Mouse (Mus musculus) embryonic facial prominence, embryonic 14.5 days (tissue): ENCODE measurements around the gene Gucy2d. TPM values are rescaled to one million over a fixed set of nuclear protein-coding genes. Genes with fewer than 3 reads are reported as not detected.

Source experiments
- ATAC-seq: fragments of 200-750 bp; cut with Nextera tagmentation; 2 replicates; pipeline ENCODE4 v1.8.0; 2017; ENCODE audit warnings: low read depth, moderate number of reproducible peaks, moderate TSS enrichment
- DNase-seq: peaks from one replicate; pipeline ENCODE4 v3.0.0-alpha.2; 2015; ENCODE audit warnings: low spot score
- H3K27ac ChIP-seq: fragments of 300-500 bp; sonication (generic); replicated peaks from 2 replicates; pipeline ENCODE4 v1.5.1; 2014; ENCODE audit warnings: low read depth, mild to moderate bottlenecking, low read length, moderate library complexity
- H3K27me3 ChIP-seq: fragments of 300-500 bp; sonication (generic); replicated peaks from 2 replicates; pipeline ENCODE4 v1.6.1; 2014; ENCODE audit warnings: low read length; ENCODE audit not compliant: control insufficient read depth, insufficient read depth
- H3K36me3 ChIP-seq: fragments of 300-500 bp; sonication (generic); 2 replicates; pipeline ENCODE4 v1.6.1; 2014; ENCODE audit warnings: low read length, mixed read lengths; ENCODE audit not compliant: control insufficient read depth, insufficient read depth
- H3K4me1 ChIP-seq: fragments of 300-500 bp; sonication (generic); 2 replicates; pipeline ENCODE4 v1.6.1; 2014; ENCODE audit warnings: antibody characterized with exemption, low read length; ENCODE audit not compliant: control insufficient read depth, insufficient read depth
- H3K4me2 ChIP-seq: fragments of 300-500 bp; sonication (generic); 2 replicates; pipeline ENCODE4 v1.6.1; 2014; ENCODE audit warnings: low read depth, mild to moderate bottlenecking, low read length, moderate library complexity, mixed read lengths
- H3K4me3 ChIP-seq: fragments of 300-500 bp; sonication (generic); 2 replicates; pipeline ENCODE4 v1.5.1; 2014; ENCODE audit warnings: low read depth, mild to moderate bottlenecking, low read length
- H3K9ac ChIP-seq: fragments of 300-500 bp; sonication (generic); 2 replicates; pipeline ENCODE4 v1.6.1; 2014; ENCODE audit warnings: low read depth, mild to moderate bottlenecking, low read length, moderate library complexity, mixed read lengths
- H3K9me3 ChIP-seq: fragments of 300-500 bp; sonication (generic); 2 replicates; pipeline ENCODE4 v1.6.1; 2016; ENCODE audit warnings: low read length; ENCODE audit not compliant: control insufficient read depth
- whole genome bisulfite sequencing: fragments of 180-500 bp; shearing (Covaris S2); extraction: QIAGEN DNeasy Blood & Tissue Kit; methylation state at CpG from one replicate; pipeline ENCODE4 v1.1.7; 2014; 5-methylcytosine and 5-hydroxymethylcytosine counted together
- polyA plus RNA-seq: library from polyadenylated mRNA; unstranded; fragments of >200 nt; fragmentation: Nextera tagmentation; extraction: Ambion mirVana; gene quantifications from 2 replicates; pipeline ENCODE4 v1.2.1, GENCODE M21; 2014

The Gucy2d gene
- polyA plus RNA-seq, 1 experiment from 2014 or later = 0.31 TPM

DNA sequence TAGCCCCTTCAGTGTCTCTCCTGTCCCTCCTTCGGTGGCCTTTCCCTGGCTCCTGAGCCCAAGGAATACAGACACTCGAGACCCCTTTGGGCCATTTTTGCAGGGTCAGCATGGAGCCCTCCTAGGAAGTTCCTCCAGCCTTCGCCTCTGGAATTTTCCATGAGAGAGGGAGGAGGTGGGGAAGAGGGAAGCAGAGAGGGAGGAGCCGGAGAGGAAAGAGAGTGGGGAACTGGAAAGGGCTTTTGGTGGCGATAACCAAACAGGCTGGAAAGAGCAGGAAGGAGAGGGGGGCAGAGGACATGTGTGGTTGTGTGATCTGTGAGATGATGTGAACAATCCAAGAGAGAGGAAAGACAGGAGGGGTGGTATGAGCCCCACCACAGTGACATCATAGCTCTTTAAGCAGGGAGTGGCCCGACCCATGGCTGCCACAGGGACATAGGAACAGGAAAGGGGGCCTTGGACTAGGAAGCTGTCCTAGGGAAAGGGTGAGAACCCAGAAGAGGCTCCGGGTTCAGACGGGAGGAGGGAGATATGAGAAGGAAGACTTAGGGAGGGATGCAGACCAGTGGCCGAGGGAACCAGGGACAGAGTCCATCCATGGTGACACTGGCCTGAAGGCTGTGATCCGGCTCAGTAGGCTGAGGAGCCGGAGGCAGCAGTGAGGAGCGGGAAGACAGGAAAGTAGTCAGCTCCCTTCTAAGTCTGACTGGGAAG, 42.5 kb downstream of the Gucy2d start:
- DNase-seq (peak; percentile 55), ATAC-seq (0 out of 2 replicates have a peak, but pooled peaks have one; percentile 3)
- H3K9ac ChIP-seq = peak overlapping the region; percentile 41; the same call in 1 of the 2 replicates

DNA sequence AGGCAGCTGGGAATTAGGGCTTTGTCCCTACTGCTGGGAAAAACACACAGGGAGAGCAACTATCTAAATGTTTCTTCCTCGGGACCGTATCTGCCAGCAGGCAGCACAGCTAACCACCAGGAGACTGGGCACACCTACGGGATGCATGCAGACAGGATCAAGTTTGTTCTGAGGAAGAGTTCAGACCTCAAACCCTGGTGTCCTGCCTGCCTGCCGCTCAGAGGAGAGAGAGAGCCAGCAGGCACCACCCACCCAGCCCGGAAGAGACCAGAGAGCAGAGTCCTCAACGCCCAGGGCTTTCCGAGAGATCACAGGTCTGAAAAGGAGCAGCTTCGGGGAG, 43.0 kb downstream of the Gucy2d start:
- no peaks in the 10 kb centered on the region for H3K9me3 ChIP-seq
- H3K27ac ChIP-seq = peak overlapping the region; percentile 44; the same call in 1 of the 2 replicates
- H3K36me3 ChIP-seq = no peaks in the 10 kb centered on the region
- no peak overlapping the region; the same call in 1 of the 2 replicates for H3K9ac ChIP-seq
- DNase-seq (no peak), ATAC-seq (no peak)
- H3K4me2 ChIP-seq = no peak overlapping the region; the same call in 1 of the 2 replicates
- no peak overlapping the region for H3K4me3 ChIP-seq
- H3K27me3 ChIP-seq = no peaks in the 10 kb centered on the region
- H3K4me1 ChIP-seq = peaks cover 30% of the 10 kb centered on the region
- 28% methylated on average over 8 of the region's 8 CpGs for WGBS

More for the DNA sequence above, 42.5 kb downstream of the Gucy2d start:
- Histone ChIP-seq H3K27me3 (no peaks in the 10 kb centered on the region), H3K4me2 (peak overlapping the region; percentile 12; the same call in 1 of the 2 replicates), H3K9me3 (no peaks in the 10 kb centered on the region), H3K27ac (peak overlapping the region; percentile 44), H3K4me1 (peaks cover 30% of the 10 kb centered on the region), H3K36me3 (no peaks in the 10 kb centered on the region), H3K4me3 (no peak overlapping the region)
- 47% methylated on average over 12 of the region's 12 CpGs for WGBS

DNA sequence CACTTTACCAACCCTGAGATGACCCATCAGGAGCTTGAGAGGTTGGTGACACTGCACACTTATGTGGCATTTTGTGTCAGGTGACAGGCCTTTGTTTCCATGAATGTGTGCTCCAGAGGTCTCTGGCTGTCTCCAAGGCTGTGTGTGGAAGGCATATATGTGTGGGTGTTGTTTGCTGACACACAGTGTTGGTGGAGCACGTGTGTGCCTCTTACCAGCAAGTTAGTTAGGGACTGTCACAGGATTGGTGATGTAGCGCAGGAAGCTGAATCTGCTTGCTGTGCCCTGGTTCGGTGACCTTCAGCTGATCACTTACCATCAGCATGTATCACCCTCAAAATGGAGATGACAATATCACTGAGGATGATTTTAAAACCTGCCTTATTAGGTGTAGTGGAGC, 44.7 kb downstream of the Gucy2d start:
- ATAC-seq = no peak
- H3K4me2 ChIP-seq = no peak overlapping the region
- H3K9ac ChIP-seq = no peak overlapping the region
- H3K9me3 ChIP-seq = no peaks in the 10 kb centered on the region
- 83% methylated on average over 3 of the region's 3 CpGs for WGBS
- no peak overlapping the region for H3K27ac ChIP-seq
- H3K36me3 ChIP-seq = no peaks in the 10 kb centered on the region
- peaks cover 37% of the 10 kb centered on the region for H3K4me1 ChIP-seq
- H3K4me3 ChIP-seq = no peak overlapping the region
- H3K27me3 ChIP-seq = no peaks in the 10 kb centered on the region
- no peak for DNase-seq

DNA sequence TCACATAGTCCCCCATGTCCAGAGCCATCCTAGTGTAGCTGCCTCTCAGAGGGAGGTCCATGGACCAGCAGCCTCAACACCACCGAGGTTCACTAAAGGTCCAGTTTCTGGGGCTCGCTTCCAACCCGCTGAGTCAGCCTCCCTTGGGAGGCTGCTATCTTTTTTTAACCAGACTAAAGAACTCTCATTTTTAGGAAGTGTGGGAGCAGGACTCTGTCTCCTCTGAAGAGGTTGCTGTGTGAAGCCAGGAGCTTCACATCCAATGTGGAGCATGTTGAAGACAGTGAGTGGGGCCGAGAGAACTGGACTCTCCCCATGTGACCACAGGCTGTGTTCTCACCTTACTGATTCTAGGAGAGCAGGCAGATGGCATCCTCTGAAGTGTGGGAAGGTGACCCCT, 45.3 kb downstream of the Gucy2d start:
- Histone ChIP-seq H3K4me3 (no peak overlapping the region), H3K4me2 (no peak overlapping the region), H3K4me1 (peaks cover 37% of the 10 kb centered on the region), H3K27me3 (no peaks in the 10 kb centered on the region), H3K9me3 (no peaks in the 10 kb centered on the region), H3K9ac (no peak overlapping the region), H3K36me3 (no peaks in the 10 kb centered on the region), H3K27ac (no peak overlapping the region)
- DNase-seq (no peak), ATAC-seq (no peak)
- 86% methylated on average over 4 of the region's 4 CpGs for WGBS

DNA sequence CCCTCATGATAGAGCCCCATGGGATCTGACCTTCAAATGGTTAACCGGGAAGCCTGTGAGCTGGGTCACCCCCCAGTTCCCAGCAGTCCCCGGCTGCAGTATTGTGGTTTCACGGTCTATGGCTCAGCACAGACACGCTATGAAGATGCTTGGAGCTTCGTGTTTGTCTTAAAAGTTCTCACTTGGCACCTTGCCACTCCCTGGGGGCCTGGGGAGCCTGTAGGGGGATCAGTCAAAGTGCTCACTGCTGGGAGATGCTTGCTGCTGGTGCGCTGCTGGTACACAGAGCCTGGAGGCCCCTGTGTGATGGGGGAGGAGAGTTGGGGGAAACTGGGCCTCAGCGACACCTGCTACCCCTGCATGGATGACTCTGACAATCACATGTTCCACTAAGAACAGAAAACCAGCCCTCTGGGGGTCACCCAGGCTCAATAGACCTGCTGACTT, 46.3 kb downstream of the Gucy2d start:
- Histone ChIP-seq H3K4me2 (no peak overlapping the region), H3K36me3 (no peaks in the 10 kb centered on the region), H3K9me3 (no peaks in the 10 kb centered on the region), H3K27ac (no peak overlapping the region), H3K9ac (no peak overlapping the region), H3K4me3 (no peak overlapping the region), H3K4me1 (peaks cover 37% of the 10 kb centered on the region), H3K27me3 (no peaks in the 10 kb centered on the region; the same call in 1 of the 2 replicates)
- DNase-seq = peak; percentile 69
- WGBS = 32% methylated on average over 7 of the region's 7 CpGs
- peak; percentile 32 for ATAC-seq

DNA sequence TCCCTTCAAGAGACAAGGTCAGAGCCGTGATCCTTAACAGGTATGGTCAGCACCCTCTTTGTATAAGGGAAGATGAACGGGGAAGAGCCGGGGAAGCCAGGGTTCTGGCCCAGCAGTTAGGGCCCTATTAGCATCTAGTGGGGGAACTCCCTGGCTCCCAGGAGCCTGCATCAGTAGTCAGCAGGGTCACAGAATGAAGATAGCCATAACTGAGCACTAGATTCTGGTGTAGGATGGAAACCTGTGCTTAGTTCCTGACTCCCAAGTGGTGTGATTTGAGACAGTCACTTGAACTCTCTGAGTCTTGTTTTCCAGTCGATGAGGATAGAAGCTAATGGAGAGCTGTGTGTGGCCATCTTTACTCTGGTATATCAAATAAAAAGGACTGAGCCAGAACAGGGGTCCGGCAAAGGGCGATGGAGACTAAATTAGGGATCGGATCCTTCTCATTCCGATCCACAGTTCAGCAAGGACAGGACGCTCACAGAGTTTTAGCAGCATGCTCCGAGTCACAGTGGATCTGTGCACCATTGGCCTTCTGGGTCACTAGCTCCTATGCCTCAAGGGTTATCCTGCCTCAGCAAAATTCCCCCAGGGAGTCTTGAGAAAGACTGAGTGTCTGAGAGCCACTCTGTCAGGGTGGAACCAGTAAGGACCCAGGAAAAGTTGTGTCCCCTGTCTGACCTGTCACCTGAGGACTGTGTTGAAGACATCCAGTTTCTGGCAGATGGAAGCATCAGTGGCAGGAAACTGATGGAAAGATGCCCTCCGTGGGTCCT, 47.2 kb downstream of the Gucy2d start:
- ATAC-seq = no peak
- WGBS = 81% methylated on average over 11 of the region's 11 CpGs
- H3K27ac ChIP-seq = no peak overlapping the region
- H3K4me3 ChIP-seq = no peak overlapping the region
- DNase-seq = no peak
- H3K36me3 ChIP-seq = no peaks in the 10 kb centered on the region
- no peaks in the 10 kb centered on the region; the same call in 1 of the 2 replicates for H3K27me3 ChIP-seq
- no peak overlapping the region for H3K9ac ChIP-seq
- H3K4me2 ChIP-seq = no peak overlapping the region
- H3K4me1 ChIP-seq = peaks cover 31% of the 10 kb centered on the region
- H3K9me3 ChIP-seq = no peaks in the 10 kb centered on the region

DNA sequence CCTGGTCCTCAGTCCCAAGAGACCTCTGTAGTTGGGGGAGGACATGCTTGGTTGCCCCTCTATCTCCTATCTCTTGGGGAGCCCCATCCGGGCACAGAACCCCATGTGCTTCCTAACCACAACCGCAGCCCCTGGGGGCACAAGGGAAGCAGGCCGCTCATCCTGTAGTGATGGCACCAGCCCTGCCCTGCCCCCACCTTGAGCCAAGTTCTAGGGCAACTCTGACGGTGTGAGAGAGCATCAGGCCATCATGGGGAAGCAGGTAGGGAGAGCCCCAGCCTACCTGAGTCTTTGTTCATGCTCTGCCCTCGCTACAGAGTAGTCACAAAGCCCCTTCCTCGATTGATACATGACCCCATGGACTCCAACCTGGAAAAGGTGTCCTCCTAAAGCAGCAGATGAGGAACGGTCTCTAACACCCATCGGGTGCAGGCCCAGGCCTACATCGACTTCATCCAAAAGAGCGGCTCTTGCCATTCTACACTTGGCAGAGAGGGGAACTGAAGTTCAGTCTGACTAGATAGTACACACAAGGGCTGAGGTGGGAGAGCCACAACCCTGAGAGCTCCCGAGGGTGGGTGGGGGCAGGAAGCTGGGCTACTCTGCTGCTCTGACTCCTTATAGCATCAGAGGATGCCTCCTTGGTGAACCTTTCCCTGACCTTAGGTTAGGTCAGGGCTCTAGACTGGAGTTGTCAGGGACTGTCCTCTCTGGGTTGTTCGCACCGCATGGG, 48.3 kb downstream of the Gucy2d start:
- Histone ChIP-seq H3K27ac (no peak overlapping the region), H3K9ac (no peak overlapping the region), H3K4me3 (no peak overlapping the region), H3K9me3 (no peaks in the 10 kb centered on the region), H3K4me1 (peaks cover 22% of the 10 kb centered on the region), H3K36me3 (no peaks in the 10 kb centered on the region), H3K27me3 (no peaks in the 10 kb centered on the region; the same call in 1 of the 2 replicates), H3K4me2 (peak overlapping the region; percentile 90)
- ATAC-seq (no peak), DNase-seq (no peak)
- 90% methylated on average over 12 of the region's 13 CpGs for WGBS

DNA sequence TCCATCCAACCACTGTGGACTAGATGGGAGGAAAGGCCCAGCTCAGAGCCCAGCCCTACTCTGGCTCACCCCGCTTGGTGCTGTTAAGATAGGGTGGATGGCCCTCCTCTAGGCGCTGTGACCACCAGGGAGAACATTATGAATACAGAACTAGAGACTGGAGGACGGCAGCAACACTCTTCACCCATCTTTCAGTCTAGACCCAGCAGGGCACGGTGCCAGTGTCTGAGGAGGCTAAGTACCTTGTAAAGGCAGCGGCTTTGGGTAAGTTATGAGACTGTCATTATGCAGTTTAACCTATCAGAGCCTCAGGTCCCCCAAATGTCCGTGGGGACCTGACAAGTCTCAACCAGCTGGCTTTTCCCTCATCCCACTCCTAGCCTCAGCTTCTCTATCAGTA, 48.9 kb downstream of the Gucy2d start, which contains the start of gene Lrrc32:
Lrrc32 (plus strand) TSS at position 153 of the 400 bp plus-strand sequence.
- no peaks in the 10 kb centered on the region for H3K9me3 ChIP-seq
- DNase-seq (no peak), ATAC-seq (no peak)
- no peaks in the 10 kb centered on the region; the same call in 1 of the 2 replicates for H3K27me3 ChIP-seq
- H3K4me3 ChIP-seq = peak within 1 kb of the TSS; percentile 52
- peak within 1 kb of the TSS; percentile 63 for H3K9ac ChIP-seq
- no peak within 1 kb of the TSS for H3K27ac ChIP-seq
- no peaks in the 10 kb centered on the region for H3K36me3 ChIP-seq
- H3K4me1 ChIP-seq = peaks cover 22% of the 10 kb centered on the region
- peak within 1 kb of the TSS; percentile 90 for H3K4me2 ChIP-seq
- WGBS = 55% methylated on average over 6 of the region's 6 CpGs
